Mouse (Mus musculus) left cerebral cortex, adult 9 months (tissue): ENCODE measurements around the gene Fam169a.
"Not testable (repeated sequence)": the region's sequence is repeated elsewhere in the genome, so short reads cannot be mapped to it uniquely, and the experiment has no call there.

Source experiments
- DNase-seq, 2 experiments: peaks; one replicate each; pipeline ENCODE4 v3.0.0; 2022; ENCODE audit warnings: low spot score in 2 of 2

Gene Fam169a

GRCm38 (mm10) chr13:97077556-97077955 lies 10.5 kb downstream of the Fam169a start:
- no peak for DNase-seq

GRCm38 (mm10) chr13:97080201-97080600 lies 13.1 kb downstream of the Fam169a start:
- DNase-seq: no peak

GRCm38 (mm10) chr13:97080615-97081014 lies 13.5 kb downstream of the Fam169a start:
- DNase-seq: no peak

GRCm38 (mm10) chr13:97082432-97082831 lies 15.3 kb downstream of the Fam169a start:
- DNase-seq: no peak

- no peak for DNase-seq
Observed at GRCm38 (mm10) chr13:97086316-97086715, 19.2 kb downstream of the Fam169a start.

- no peak for DNase-seq
Observed at GRCm38 (mm10) chr13:97087421-97087820, 20.3 kb downstream of the Fam169a start.

GRCm38 (mm10) chr13:97088183-97088582 lies 21.1 kb downstream of the Fam169a start:
- no peak for DNase-seq

GRCm38 (mm10) chr13:97095726-97096125 lies 28.6 kb downstream of the Fam169a start:
- no peak for DNase-seq

GRCm38 (mm10) chr13:97099187-97099852 lies 32.2 kb downstream of the Fam169a start, which contains the start of gene Gm6169:
Gene Gm6169 (minus strand): TSS chr13:97099237.
- DNase-seq: peak in 1 of 2 experiments; percentile 76

- DNase-seq: no peak
Observed at GRCm38 (mm10) chr13:97104996-97105395, 37.9 kb downstream of the Fam169a start.

- not testable (repeated sequence) for DNase-seq
Observed at GRCm38 (mm10) chr13:97107721-97108120, 40.6 kb downstream of the Fam169a start.

GRCm38 (mm10) chr13:97109046-97109445 lies 42.0 kb downstream of the Fam169a start:
- DNase-seq: no peak

- no peak for DNase-seq
Observed at GRCm38 (mm10) chr13:97121341-97121740, 54.3 kb downstream of the Fam169a start.

- DNase-seq: not testable (repeated sequence)
Observed at GRCm38 (mm10) chr13:97129654-97130053, 62.6 kb downstream of the Fam169a start.

- DNase-seq: not testable (repeated sequence)
Observed at GRCm38 (mm10) chr13:97130413-97130812, 63.3 kb downstream of the Fam169a start.

- peak; percentile 74 to 93 for DNase-seq
Observed at GRCm38 (mm10) chr13:97137466-97138400, 70.6 kb downstream of the Fam169a start, which contains the start of the genes Gfm2 and Nsa2. Gene Gfm2 (plus strand): TSS chr13:97137937. Gene Nsa2 (minus strand): TSS chr13:97137937.

GRCm38 (mm10) chr13:97138404-97138931 lies 71.4 kb downstream of the Fam169a start:
- not testable (repeated sequence) for DNase-seq

- no peak for DNase-seq
Observed at GRCm38 (mm10) chr13:97142321-97142720, 75.2 kb downstream of the Fam169a start.

GRCm38 (mm10) chr13:97145834-97146233 lies 78.7 kb downstream of the Fam169a start:
- DNase-seq: peak in 1 of 2 experiments; percentile 12

- DNase-seq: no peak
Observed at GRCm38 (mm10) chr13:97175520-97176264, 108.6 kb downstream of the Fam169a start.

GRCm38 (mm10) chr13:97176731-97177130 lies 109.6 kb downstream of the Fam169a start:
- no peak for DNase-seq
